27 mouse cellular contexts compared by ENCODE assay signal in the genomic region with DNA sequence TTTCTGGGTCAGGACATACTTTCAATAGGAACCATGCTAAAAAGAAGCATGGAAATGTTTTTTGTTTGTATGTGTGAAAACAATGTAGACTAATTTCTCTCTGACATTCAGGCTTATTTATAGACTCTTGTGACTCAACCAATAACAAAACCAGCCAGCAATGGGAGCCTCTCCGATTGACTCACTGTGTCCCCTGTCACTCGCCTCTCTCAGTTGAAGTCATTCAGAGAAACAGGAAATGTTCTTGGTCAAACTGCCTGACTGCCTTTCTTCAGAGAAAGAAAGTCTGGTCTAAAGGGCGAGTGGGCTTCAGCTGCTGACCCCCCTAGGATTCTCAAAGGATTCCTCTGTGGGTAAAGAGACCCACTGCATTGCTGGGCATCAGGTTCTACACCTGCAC. TPM values are rescaled to one million over a fixed set of nuclear protein-coding genes. Genes with fewer than 3 reads are reported as not detected.
DNase-seq lines count a peak whose midpoint lies in the region; ATAC-seq and TF ChIP-seq lines count a peak whose summit lies in the region.
"Had no signal": no experiment of that assay in that cellular context is flagged by ENCODE, and none has a peak within 500 bp of the region (broad histone marks: within the 10 kb centered on the region; RNA-seq: fewer than 3 reads in every experiment).

No protein-coding gene starts in this region.

- peaks cover 4% of the 10 kb centered on the region for H3K27me3 ChIP-seq in CH12.LX (replicated peaks)
- H3K27me3 ChIP-seq in forebrain, embryonic 13.5 days = peaks cover 28% of the 10 kb centered on the region
- H3K27me3 ChIP-seq in hindbrain, embryonic 10.5 days (ENCODE audit: insufficient read depth, poor library complexity, severe bottlenecking) = peaks cover 2% of the 10 kb centered on the region; the same call in 1 of the 2 replicates

- dilution Hi-C loops in CH12.LX (cut with MboI; ENCODE audit: extremely low pct_ligation_motif_present, extremely low pct_unique_long_range_greater_than_20kb, low sequenced_read_pairs) = no loop called here

- no peaks in the 10 kb centered on the region for H3K9me3 ChIP-seq in CH12.LX (replicated peaks; ENCODE audit: low read length)
- H3K9me3 ChIP-seq in forebrain, embryonic 13.5 days (replicated peaks) = no peaks in the 10 kb centered on the region
- H3K9me3 ChIP-seq in hindbrain, embryonic 10.5 days = no peaks in the 10 kb centered on the region
- H3K9me3 ChIP-seq: hindbrain, embryonic 13.5 days; limb, embryonic 10.5 days; limb, embryonic 15.5 days; midbrain, embryonic 13.5 days; neural tube, embryonic 13.5 days had no signal

- WGBS in forebrain, embryonic 13.5 days = 56% methylated on average over 3 of the region's 3 CpGs
- 55% methylated on average over 3 of the region's 3 CpGs for WGBS in hindbrain, embryonic 10.5 days

- DNase-seq in adrenal gland, postnatal 14 days = peak; percentile 21
- no peak for DNase-seq in adrenal gland, postnatal 10 days
- peak; percentile 68 for DNase-seq in CH12.LX (ENCODE audit: extremely low read depth)
- peak; percentile 19 for DNase-seq in c-Kit-positive CD71-negative TER-119-negative erythroid progenitor cells, embryonic 14.5 days (ENCODE audit: low read depth)
- DNase-seq in thymus, postnatal 4 days = no peak
- no peak for DNase-seq in hindbrain, embryonic 10.5 days (ENCODE audit: low spot score)
- DNase-seq: cerebellum, adult 8-10 months; cerebellum, postnatal 36 days; gastrocnemius, postnatal 25 days; heart, adult 18-20 months; heart, postnatal 36 days; kidney, adult 9 months; kidney, postnatal 10 days; layer of hippocampus, postnatal 36 days; lung, embryonic 14.5 days; lung, postnatal 14 days; right cerebral cortex, postnatal 4 days had no signal

- H3K79me2 ChIP-seq in CH12.LX (replicated peaks; ENCODE audit: control insufficient read depth, extremely low read depth, insufficient read depth, poor library complexity, severe bottlenecking) = no peaks in the 10 kb centered on the region

- peaks cover 5 to 17% of the 10 kb centered on the region in 2 experiments for H3K4me1 ChIP-seq in CH12.LX (ENCODE audit: control insufficient read depth in 1 of 2, insufficient read depth in 2 of 2)
- H3K4me1 ChIP-seq in forebrain, embryonic 13.5 days = no peaks in the 10 kb centered on the region
- H3K4me1 ChIP-seq in hindbrain, embryonic 10.5 days (replicated peaks) = no peaks in the 10 kb centered on the region
- H3K4me1 ChIP-seq: limb, embryonic 15.5 days; midbrain, embryonic 13.5 days; neural tube, embryonic 13.5 days had no signal

- 0 out of 2 replicates have a peak overlapping the region, but pooled peaks have one; percentile 1 for H3K9ac ChIP-seq in CH12.LX (ENCODE audit: insufficient read depth, low read depth)
- H3K9ac ChIP-seq in forebrain, embryonic 13.5 days = no peak overlapping the region
- H3K9ac ChIP-seq: hindbrain, embryonic 13.5 days; limb, embryonic 15.5 days; liver, embryonic 14.5 days; lung, embryonic 14.5 days; midbrain, embryonic 13.5 days; neural tube, embryonic 13.5 days had no signal

- no peaks in the 10 kb centered on the region for H3K36me3 ChIP-seq in CH12.LX (replicated peaks in 1 of 2; ENCODE audit: control insufficient read depth in 1 of 2, insufficient read depth in 1 of 2, low read length in 1 of 2)
- H3K36me3 ChIP-seq in forebrain, embryonic 13.5 days (ENCODE audit: poor library complexity, severe bottlenecking) = no peaks in the 10 kb centered on the region
- H3K36me3 ChIP-seq in hindbrain, embryonic 10.5 days = no peaks in the 10 kb centered on the region
- H3K36me3 ChIP-seq: hindbrain, embryonic 13.5 days; limb, embryonic 10.5 days; limb, embryonic 15.5 days; midbrain, embryonic 13.5 days; neural tube, embryonic 13.5 days had no signal

- in situ Hi-C loops in CH12.LX (cut with MboI; ENCODE audit: low pct_ligation_motif_present, low pct_unique_long_range_greater_than_20kb, low sequenced_read_pairs) = no loop called here

- TF ChIP-seq CTCF in CH12.LX (conservative IDR thresholded peaks at IDR 0.05 in 1 of 2, IDR thresholded peaks at IDR 0.05 in 1 of 2; ENCODE audit: low read depth in 2 of 2, low read length in 2 of 2) = no peak

- no peak for TF ChIP-seq POLR2A in CH12.LX (IDR thresholded peaks at IDR 0.05; ENCODE audit: low read depth, low read length)

- no peak overlapping the region for H3K4me3 ChIP-seq in CH12.LX (replicated peaks in 1 of 3; ENCODE audit: low read depth in 2 of 3, low read length in 2 of 3, poor library complexity in 1 of 3)
- H3K4me3 ChIP-seq in forebrain, embryonic 13.5 days = no peak overlapping the region
- no peak overlapping the region for H3K4me3 ChIP-seq in hindbrain, embryonic 10.5 days
- H3K4me3 ChIP-seq: hindbrain, embryonic 13.5 days; limb, embryonic 10.5 days; limb, embryonic 15.5 days; midbrain, embryonic 13.5 days; neural tube, embryonic 13.5 days had no signal

- no peak overlapping the region for H3K27ac ChIP-seq in CH12.LX (ENCODE audit: insufficient read depth, low read depth)
- H3K27ac ChIP-seq in forebrain, embryonic 13.5 days = no peak overlapping the region
- H3K27ac ChIP-seq in hindbrain, embryonic 10.5 days = no peak overlapping the region
- H3K27ac ChIP-seq: hindbrain, embryonic 13.5 days; limb, embryonic 10.5 days; limb, embryonic 15.5 days; liver, embryonic 14.5 days; midbrain, embryonic 13.5 days; neural tube, embryonic 13.5 days had no signal

- TF ChIP-seq EP300 in CH12.LX (IDR thresholded peaks at IDR 0.05; ENCODE audit: low read length) = peak; percentile 74

- ATAC-seq in forebrain, embryonic 13.5 days = no peak
- ATAC-seq: forebrain, embryonic 14.5 days; intestine, postnatal 0 days; midbrain, embryonic 13.5 days had no signal

- H3K4me2 ChIP-seq in CH12.LX (ENCODE audit: insufficient read depth, low read depth, poor library complexity, severe bottlenecking) = peak overlapping the region; percentile 64
- no peak overlapping the region for H3K4me2 ChIP-seq in forebrain, embryonic 13.5 days
- H3K4me2 ChIP-seq: heart, embryonic 11.5 days; hindbrain, embryonic 13.5 days; limb, embryonic 15.5 days; lung, embryonic 14.5 days; midbrain, embryonic 13.5 days; neural tube, embryonic 13.5 days had no signal

- no peak for TF ChIP-seq RAD21 in CH12.LX (IDR thresholded peaks at IDR 0.05; ENCODE audit: low read depth, low read length)

TF ChIP-seq in CH12.LX, 34 proteins besides CTCF, POLR2A, EP300 and RAD21:
- TF ChIP-seq TCF12 (IDR thresholded peaks at IDR 0.05; ENCODE audit: low read depth, low read length) (0 out of 2 replicates have a peak, but pooled peaks have one; percentile 33), IRF4 (IDR thresholded peaks at IDR 0.05; ENCODE audit: low read depth, low read length) (peak; percentile 92), RCOR1 (conservative IDR thresholded peaks at IDR 0.05; ENCODE audit: low read depth, low read length) (0 out of 2 replicates have a peak, but pooled peaks have one; percentile 28), JUND (conservative IDR thresholded peaks at IDR 0.05; ENCODE audit: low read depth, low read length) (peak; percentile 79), ETS1 (conservative IDR thresholded peaks at IDR 0.05; ENCODE audit: low read depth, low read length) (peak; percentile 77), BHLHE40 (IDR thresholded peaks at IDR 0.05; ENCODE audit: low read depth, low read length) (peak; percentile 74), MEF2A (IDR thresholded peaks at IDR 0.05; ENCODE audit: borderline replicate concordance, low read depth, low read length) (peak; percentile 92), KAT2A (IDR thresholded peaks at IDR 0.05; ENCODE audit: insufficient replicate concordance, low read length) (no peak), ELF1 (IDR thresholded peaks at IDR 0.05; ENCODE audit: low read depth, low read length) (peak; percentile 61), HCFC1 (IDR thresholded peaks at IDR 0.05; ENCODE audit: low read depth, low read length) (no peak; the same call in 1 of the 2 replicates), SMC3 (IDR thresholded peaks at IDR 0.05; ENCODE audit: low read depth, low read length) (no peak), POLR2AphosphoS2 (IDR thresholded peaks at IDR 0.05; ENCODE audit: low read depth, low read length) (no peak), JUN (IDR thresholded peaks at IDR 0.05; ENCODE audit: insufficient read depth, low read depth, low read length) (peak; percentile 65), NELFE (IDR thresholded peaks at IDR 0.05; ENCODE audit: low read depth, low read length) (no peak)

RNA-seq across cellular contexts. Expression of gene Ap1g1, which starts 5.2 kb away (rescaled TPM):
- total RNA-seq in adrenal gland, postnatal 14 days (2021) = 80.0 and 81.2 TPM in 2 replicates
- total RNA-seq in adrenal gland, postnatal 10 days (2021) = 10 to 100 TPM; 72.7 to 76.1 TPM
- total RNA-seq in CH12.LX (2012; rRNA removed) (29.5 and 32.9 TPM in 2 replicates), CH12.LX (2014; rRNA removed) (39.6 and 40.8 TPM in 2 replicates)
- polyA plus RNA-seq in CH12.LX (2012; ENCODE audit: insufficient read length, low read depth) = 54.7 and 60.4 TPM in 2 replicates
- polyA plus RNA-seq in forebrain, embryonic 13.5 days (2015; fragmentation: Nextera tagmentation; extraction: Ambion mirVana) = 45.7 and 50.6 TPM in 2 replicates
- polyA plus RNA-seq in hindbrain, embryonic 10.5 days (2016; fragmentation: Nextera tagmentation; extraction: Ambion mirVana) = 44.8 and 45.3 TPM in 2 replicates

RNA-seq across cellular contexts. Expression of gene Atxn1l, which starts 35.6 kb away (rescaled TPM):
- total RNA-seq in adrenal gland, postnatal 14 days (2021) = 41.2 and 47.6 TPM in 2 replicates
- 10 to 100 TPM; 43.1 to 44.7 TPM for total RNA-seq in adrenal gland, postnatal 10 days (2021)
- total RNA-seq in CH12.LX (2012; rRNA removed) = 6.8 and 7.6 TPM in 2 replicates
- total RNA-seq in CH12.LX (2014; rRNA removed) = 4.1 and 4.6 TPM in 2 replicates
- 15.2 and 18.5 TPM in 2 replicates for polyA plus RNA-seq in CH12.LX (2012; ENCODE audit: insufficient read length, low read depth)
- 4.0 and 4.6 TPM in 2 replicates for polyA plus RNA-seq in forebrain, embryonic 13.5 days (2015; fragmentation: Nextera tagmentation; extraction: Ambion mirVana)
- 6.2 and 7.4 TPM in 2 replicates for polyA plus RNA-seq in hindbrain, embryonic 10.5 days (2016; fragmentation: Nextera tagmentation; extraction: Ambion mirVana)

Comparison
In these comparisons a context has a peak if more than half of its experiments do, and no peak if none do; other contexts are left out.
1. DNase-seq: peak in adrenal gland, postnatal 14 days (single experiment), CH12.LX (single experiment) and c-Kit-positive CD71-negative TER-119-negative erythroid progenitor cells, embryonic 14.5 days (single experiment); none in adrenal gland, postnatal 10 days (single experiment), thymus, postnatal 4 days (single experiment) and hindbrain, embryonic 10.5 days (single experiment).